Mouse (Mus musculus): ENCODE results near the gene Abca14. TPM values are rescaled to one million over a fixed set of nuclear protein-coding genes. Genes with fewer than 3 reads are reported as not detected.
"Not testable (repeated sequence)": the region's sequence is repeated elsewhere in the genome, so short reads cannot be mapped to it uniquely, and the experiment has no call there.

Gene Abca14
- total and polyA plus RNA-seq, 3 experiments, result not detected

DNA sequence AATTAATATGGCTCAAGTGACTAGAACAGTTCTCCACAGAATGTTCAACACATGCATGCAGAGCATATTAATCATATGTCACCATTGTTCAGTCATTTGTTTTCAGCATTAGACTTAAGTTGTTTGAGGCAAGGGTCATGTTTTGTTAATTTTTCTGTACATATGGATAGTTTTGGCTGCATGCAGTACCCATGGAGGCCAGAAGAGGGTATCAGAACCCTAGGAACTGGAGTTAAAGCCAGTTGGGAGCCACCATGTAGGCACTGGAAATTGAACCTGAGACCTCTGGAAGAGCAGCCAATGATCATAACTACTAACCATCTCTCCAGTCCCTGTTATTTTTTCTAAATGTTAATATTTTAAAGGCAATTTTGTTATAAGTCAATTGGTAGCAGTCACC, 37.3 kb downstream of the Abca14 start:
- Histone ChIP-seq H3K27ac (no peak overlapping the region), H3K4me1 (ENCODE audit: control insufficient read depth, insufficient read depth, low read length) (no peaks in the 10 kb centered on the region), H3K36me3 (ENCODE audit: control insufficient read depth, insufficient read depth, low read length) (no peaks in the 10 kb centered on the region), H3K27me3 (ENCODE audit: control insufficient read depth, insufficient read depth, low read length) (no peaks in the 10 kb centered on the region; the same call in 1 of the 2 replicates), H3K4me3 (no peak overlapping the region), H3K79me2 (replicated peaks; ENCODE audit: control insufficient read depth, insufficient read depth, low read length) (no peaks in the 10 kb centered on the region), H3K9ac (ENCODE audit: low read depth, low read length) (no peak overlapping the region)
- DNase-seq, result no peak
- TF ChIP-seq POLR2A (IDR thresholded peaks at IDR 0.05; ENCODE audit: insufficient read depth, low read depth, low read length) (no peak), CTCF (IDR thresholded peaks at IDR 0.05) (peak; percentile 58)
- intact Hi-C loops (cut with DNase I), result no loop called here

DNA sequence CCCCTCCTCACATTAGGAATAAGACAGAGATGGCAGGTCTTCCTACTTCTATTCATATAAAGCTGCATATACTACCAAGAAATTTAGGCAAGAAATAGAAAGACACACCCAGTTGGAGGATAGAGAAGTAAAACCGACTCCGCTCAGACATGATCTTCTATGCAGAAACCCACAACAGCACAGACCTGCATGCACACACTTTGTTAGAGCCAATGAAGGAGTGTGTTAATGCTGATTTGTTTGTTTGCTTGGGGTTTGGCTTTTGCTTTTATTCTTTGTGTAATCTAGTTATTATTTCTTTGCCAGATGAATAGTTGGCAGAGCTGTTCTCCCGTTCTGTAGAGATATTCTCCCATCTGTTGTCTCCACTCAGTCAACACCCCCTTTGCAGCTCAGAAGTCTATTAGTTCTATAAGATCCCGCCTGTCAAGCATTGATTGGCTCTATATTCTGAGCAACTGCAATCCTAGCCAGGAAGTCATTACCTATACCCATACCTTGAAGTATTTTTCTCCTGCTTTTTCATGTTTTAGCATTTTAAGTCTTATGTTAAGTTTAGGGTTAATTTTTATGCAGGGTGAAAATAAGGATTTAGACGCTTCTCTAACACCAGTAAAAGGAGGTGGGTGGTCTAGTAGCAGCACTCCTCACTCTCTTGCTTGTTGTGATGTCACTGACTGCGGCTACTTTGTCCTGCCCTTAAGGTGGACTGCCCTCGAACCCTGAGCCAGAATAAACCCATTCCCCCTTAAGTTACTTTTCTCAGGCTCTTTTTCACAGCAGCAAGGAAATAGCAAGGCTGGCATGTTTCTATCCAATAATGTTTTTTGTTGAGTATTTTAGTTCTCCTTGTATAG, 67.6 kb downstream of the Abca14 start:
- H3K79me2 ChIP-seq (replicated peaks; ENCODE audit: control insufficient read depth, insufficient read depth, low read length), result no peaks in the 10 kb centered on the region
- no peaks in the 10 kb centered on the region for H3K36me3 ChIP-seq (ENCODE audit: control insufficient read depth, insufficient read depth, low read length)
- WGBS, result 68% methylated on average over 7 of the region's 7 CpGs
- intact Hi-C loops (cut with DNase I), result no loop called here
- no peak for DNase-seq
- TF ChIP-seq POLR2A (IDR thresholded peaks at IDR 0.05; ENCODE audit: insufficient read depth, low read depth, low read length) (no peak), CTCF (IDR thresholded peaks at IDR 0.05) (no peak), EP300 (IDR thresholded peaks at IDR 0.05; ENCODE audit: insufficient read depth, low read depth, low read length) (no peak)
- H3K27ac ChIP-seq, result no peak overlapping the region
- no peaks in the 10 kb centered on the region for H3K4me1 ChIP-seq (ENCODE audit: control insufficient read depth, insufficient read depth, low read length)
- H3K9ac ChIP-seq (ENCODE audit: low read depth, low read length), result no peak overlapping the region
- H3K4me3 ChIP-seq, result no peak overlapping the region
- no peaks in the 10 kb centered on the region for H3K27me3 ChIP-seq (ENCODE audit: control insufficient read depth, insufficient read depth, low read length)

DNA sequence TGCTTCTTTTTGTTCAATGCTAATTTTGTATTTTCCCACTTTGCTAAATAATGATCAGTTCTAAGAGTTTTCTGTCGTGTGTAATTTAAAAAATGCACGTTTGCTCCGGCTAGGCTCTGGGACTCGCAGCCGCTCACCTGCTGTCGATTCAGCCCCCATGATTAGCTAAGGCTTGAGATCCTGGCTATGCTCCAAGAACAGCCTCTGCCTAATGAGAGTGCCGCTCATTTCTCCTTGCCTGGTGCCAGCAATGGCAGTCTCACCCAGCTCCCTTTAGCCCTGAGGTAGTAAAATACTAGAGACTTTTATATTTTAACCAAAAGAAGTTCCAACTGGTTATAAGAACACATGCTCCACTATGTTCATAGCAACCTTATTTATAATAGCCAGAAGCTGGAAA, 68.3 kb downstream of the Abca14 start:
- 62% methylated on average over 7 of the region's 7 CpGs for WGBS
- intact Hi-C loops (cut with DNase I), result no loop called here
- no peak for DNase-seq

DNA sequence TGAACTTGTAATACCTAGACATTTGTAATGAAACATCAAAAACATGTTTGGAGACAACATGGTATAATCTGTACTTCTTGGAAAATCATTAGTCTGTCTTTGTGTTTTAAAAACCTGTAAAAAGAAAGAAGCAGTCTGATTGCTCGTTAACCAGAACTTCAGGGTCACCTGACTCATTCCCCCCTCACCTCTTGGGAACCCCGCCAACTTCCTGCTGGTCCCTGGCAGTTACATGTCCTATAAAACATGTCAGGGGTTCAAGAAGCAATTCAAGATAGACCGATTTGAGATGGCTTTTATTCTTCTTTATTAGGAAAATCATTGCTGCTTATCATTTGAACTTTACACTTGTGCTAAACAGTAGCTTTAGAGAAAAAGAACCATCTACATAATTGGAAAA, 81.5 kb downstream of the Abca14 start:
- 53% methylated on average over 3 of the region's 3 CpGs for WGBS
- Histone ChIP-seq H3K27ac (no peak overlapping the region), H3K9ac (ENCODE audit: low read depth, low read length) (no peak overlapping the region), H3K27me3 (ENCODE audit: control insufficient read depth, insufficient read depth, low read length) (no peaks in the 10 kb centered on the region), H3K36me3 (ENCODE audit: control insufficient read depth, insufficient read depth, low read length) (no peaks in the 10 kb centered on the region), H3K79me2 (replicated peaks; ENCODE audit: control insufficient read depth, insufficient read depth, low read length) (no peaks in the 10 kb centered on the region), H3K4me3 (no peak overlapping the region), H3K4me1 (ENCODE audit: control insufficient read depth, insufficient read depth, low read length) (no peaks in the 10 kb centered on the region)
- TF ChIP-seq POLR2A (IDR thresholded peaks at IDR 0.05; ENCODE audit: insufficient read depth, low read depth, low read length) (no peak), CTCF (IDR thresholded peaks at IDR 0.05) (no peak), EP300 (IDR thresholded peaks at IDR 0.05; ENCODE audit: insufficient read depth, low read depth, low read length) (no peak)
- no peak for DNase-seq
- intact Hi-C loops (cut with DNase I), result no loop called here

More for the DNA sequence above, 68.3 kb downstream of the Abca14 start:
- Histone ChIP-seq H3K27ac (no peak overlapping the region), H3K79me2 (replicated peaks; ENCODE audit: control insufficient read depth, insufficient read depth, low read length) (no peaks in the 10 kb centered on the region), H3K27me3 (ENCODE audit: control insufficient read depth, insufficient read depth, low read length) (no peaks in the 10 kb centered on the region), H3K36me3 (ENCODE audit: control insufficient read depth, insufficient read depth, low read length) (no peaks in the 10 kb centered on the region), H3K4me3 (no peak overlapping the region), H3K4me1 (ENCODE audit: control insufficient read depth, insufficient read depth, low read length) (no peaks in the 10 kb centered on the region), H3K9ac (ENCODE audit: low read depth, low read length) (no peak overlapping the region)
- TF ChIP-seq POLR2A (IDR thresholded peaks at IDR 0.05; ENCODE audit: insufficient read depth, low read depth, low read length) (no peak), EP300 (IDR thresholded peaks at IDR 0.05; ENCODE audit: insufficient read depth, low read depth, low read length) (no peak), CTCF (IDR thresholded peaks at IDR 0.05) (no peak)

DNA sequence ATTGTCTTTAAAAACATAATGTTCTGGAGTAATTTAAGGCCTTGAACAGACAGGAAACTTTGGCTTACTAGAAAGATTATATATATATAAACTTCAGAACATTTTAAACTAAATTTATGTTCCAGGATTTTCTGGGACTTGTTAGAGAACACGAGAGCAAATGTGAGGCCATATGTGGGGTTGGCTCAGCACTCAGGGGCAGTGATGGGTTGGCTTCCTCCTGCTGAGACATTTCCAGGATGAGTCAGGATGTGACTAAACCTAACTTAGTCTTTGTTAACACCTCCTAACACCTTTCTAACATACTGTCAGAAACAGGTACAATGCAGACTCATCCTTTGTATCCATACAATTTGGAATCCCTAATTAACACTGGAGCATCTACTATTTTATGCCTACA, 112.3 kb downstream of the Abca14 start:
- H3K27ac ChIP-seq, result no peak overlapping the region
- TF ChIP-seq EP300 (IDR thresholded peaks at IDR 0.05; ENCODE audit: insufficient read depth, low read depth, low read length) (no peak), POLR2A (IDR thresholded peaks at IDR 0.05; ENCODE audit: insufficient read depth, low read depth, low read length) (no peak), CTCF (IDR thresholded peaks at IDR 0.05) (no peak)
- H3K36me3 ChIP-seq (ENCODE audit: control insufficient read depth, insufficient read depth, low read length), result no peaks in the 10 kb centered on the region
- H3K9ac ChIP-seq (ENCODE audit: low read depth, low read length), result no peak overlapping the region
- intact Hi-C loops (cut with DNase I), result no loop called here
- no peak for DNase-seq
- no peaks in the 10 kb centered on the region for H3K79me2 ChIP-seq (replicated peaks; ENCODE audit: control insufficient read depth, insufficient read depth, low read length)
- H3K4me3 ChIP-seq, result no peak overlapping the region
- WGBS, result 74% methylated on average over 1 of the region's 1 CpGs
- H3K27me3 ChIP-seq (ENCODE audit: control insufficient read depth, insufficient read depth, low read length), result no peaks in the 10 kb centered on the region
- H3K4me1 ChIP-seq (ENCODE audit: control insufficient read depth, insufficient read depth, low read length), result no peaks in the 10 kb centered on the region

- Histone ChIP-seq H3K4me1 (ENCODE audit: control insufficient read depth, insufficient read depth, low read length) (no peaks in the 10 kb centered on the region), H3K36me3 (ENCODE audit: control insufficient read depth, insufficient read depth, low read length) (no peaks in the 10 kb centered on the region), H3K27me3 (ENCODE audit: control insufficient read depth, insufficient read depth, low read length) (no peaks in the 10 kb centered on the region), H3K79me2 (replicated peaks; ENCODE audit: control insufficient read depth, insufficient read depth, low read length) (no peaks in the 10 kb centered on the region), H3K27ac (no peak overlapping the region), H3K4me3 (no peak overlapping the region), H3K9ac (ENCODE audit: low read depth, low read length) (no peak overlapping the region)
- 38% methylated on average over 4 of the region's 4 CpGs for WGBS
- intact Hi-C loops (cut with DNase I), result loop anchor here (5.0 to 10.0 kb wide), 2 partner anchors 478 to 651 kb away; no protein-coding TSS in a partner anchor
- no peak for DNase-seq
- TF ChIP-seq EP300 (IDR thresholded peaks at IDR 0.05; ENCODE audit: insufficient read depth, low read depth, low read length), result no peak
- TF ChIP-seq CTCF (IDR thresholded peaks at IDR 0.05), result no peak
- TF ChIP-seq POLR2A (IDR thresholded peaks at IDR 0.05; ENCODE audit: insufficient read depth, low read depth, low read length), result no peak
Observed at GRCm38 (mm10) chr7:120322963-120323362, 119.2 kb downstream of the Abca14 start.

GRCm38 (mm10) chr7:120325911-120326310, 122.2 kb downstream of the Abca14 start:
- WGBS, result 68% methylated on average over 2 of the region's 2 CpGs

More at GRCm38 (mm10) chr7:120325911-120326310, 122.2 kb downstream of the Abca14 start:
- H3K9ac ChIP-seq (ENCODE audit: low read depth, low read length); H3K36me3 ChIP-seq (ENCODE audit: control insufficient read depth, insufficient read depth, low read length); H3K27me3 ChIP-seq (ENCODE audit: control insufficient read depth, insufficient read depth, low read length); H3K4me3 ChIP-seq; H3K79me2 ChIP-seq (replicated peaks; ENCODE audit: control insufficient read depth, insufficient read depth, low read length); H3K27ac ChIP-seq; H3K4me1 ChIP-seq (ENCODE audit: control insufficient read depth, insufficient read depth, low read length); DNase-seq: not testable (repeated sequence)
- intact Hi-C loops (cut with DNase I), result loop anchor here (2.0 to 10.0 kb wide), 2 partner anchors 201 to 481 kb away; no protein-coding TSS in a partner anchor

Measured in heart, adult 2 months (tissue).